Mouse (Mus musculus): ENCODE data around the gene Twistnb.

The Twistnb gene

GRCm38 (mm10) chr12:33482931-33483330 lies 53.5 kb downstream of the Twistnb start:
- no peak for TF ChIP-seq CTCF (conservative IDR thresholded peaks at IDR 0.05; ENCODE audit: low read length)
- TF ChIP-seq POU5F1 (IDR thresholded peaks at IDR 0.05; ENCODE audit: borderline replicate concordance, low read length), result no peak
- TF ChIP-seq NANOG (IDR thresholded peaks at IDR 0.05; ENCODE audit: borderline replicate concordance, low read length), result no peak
- Histone ChIP-seq H3K4me3 (replicated peaks; ENCODE audit: low read length) (no peak overlapping the region), H3K9me3 (ENCODE audit: low read length) (no peaks in the 10 kb centered on the region), H3K36me3 (ENCODE audit: insufficient read depth, low read length) (no peaks in the 10 kb centered on the region), H3K27me3 (ENCODE audit: insufficient read depth, low read length) (no peaks in the 10 kb centered on the region), H3K4me1 (replicated peaks; ENCODE audit: low read depth, low read length) (peaks cover 7% of the 10 kb centered on the region)

Measured in E14TG2a.4 (cell line).